Mouse (Mus musculus) limb, embryonic 14.5 days (tissue): Measurements from ENCODE around the gene Smc1b. TPM values are rescaled to one million over a fixed set of nuclear protein-coding genes. Genes with fewer than 3 reads are reported as not detected.

Experiments
- ATAC-seq: fragments of 200-750 bp; cut with Nextera tagmentation; 2 replicates; pipeline ENCODE4 v1.8.0; 2017; ENCODE audit warnings: low read depth, moderate number of reproducible peaks, moderate TSS enrichment; ENCODE audit not compliant: low FRiP score
- DNase-seq: peaks from one replicate; pipeline ENCODE4 v3.0.0-alpha.2; 2015; ENCODE audit warnings: low spot score
- H3K27ac ChIP-seq: fragments of 300-500 bp; sonication (generic); replicated peaks from 2 replicates; pipeline ENCODE4 v1.5.1; 2014; ENCODE audit warnings: low read depth, mild to moderate bottlenecking, low read length, moderate library complexity, mixed read lengths
- H3K27me3 ChIP-seq: fragments of 300-500 bp; sonication (generic); 2 replicates; pipeline ENCODE4 v1.6.1; 2014; ENCODE audit warnings: low read length, mixed read lengths; ENCODE audit not compliant: control insufficient read depth, insufficient read depth
- H3K36me3 ChIP-seq: fragments of 300-500 bp; sonication (generic); 2 replicates; pipeline ENCODE4 v1.6.1; 2014; ENCODE audit warnings: mild to moderate bottlenecking, low read length, moderate library complexity, mixed read lengths; ENCODE audit not compliant: control insufficient read depth, insufficient read depth
- H3K4me1 ChIP-seq: fragments of 300-500 bp; sonication (generic); 2 replicates; pipeline ENCODE4 v1.6.1; 2014; ENCODE audit warnings: antibody characterized with exemption, low read length, mixed read lengths; ENCODE audit not compliant: control insufficient read depth, insufficient read depth
- H3K4me2 ChIP-seq: fragments of 300-500 bp; sonication (generic); replicated peaks from 2 replicates; pipeline ENCODE4 v1.6.1; 2014; ENCODE audit warnings: low read depth, mild to moderate bottlenecking, low read length, moderate library complexity; ENCODE audit not compliant: severe bottlenecking
- H3K4me3 ChIP-seq: fragments of 300-500 bp; sonication (generic); replicated peaks from 2 replicates; pipeline ENCODE4 v1.5.1; 2014; ENCODE audit warnings: low read length
- H3K9ac ChIP-seq: fragments of 300-500 bp; sonication (generic); 2 replicates; pipeline ENCODE4 v1.6.1; 2014; ENCODE audit warnings: mild to moderate bottlenecking, low read depth, low read length, moderate library complexity; ENCODE audit not compliant: severe bottlenecking
- H3K9me3 ChIP-seq: fragments of 300-500 bp; sonication (generic); 2 replicates; pipeline ENCODE4 v1.6.1; 2016; ENCODE audit warnings: low read length; ENCODE audit not compliant: control insufficient read depth
- POLR2A ChIP-seq: fragments of 200-500 bp; IDR thresholded peaks from 2 replicates; pipeline ENCODE4 v1.8.0; 2012; ENCODE audit warnings: inconsistent platforms, mild to moderate bottlenecking, moderate library complexity, borderline replicate concordance; ENCODE audit not compliant: insufficient read depth, insufficient read length; ENCODE audit errors: extremely low read depth
- WGBS: fragments of 180-500 bp; shearing (Covaris S2); extraction: QIAGEN DNeasy Blood & Tissue Kit; methylation state at CpG from one replicate; pipeline ENCODE4 v1.1.7; 2014; 5-methylcytosine and 5-hydroxymethylcytosine counted together
- polyA plus RNA-seq, 2 experiments: library from polyadenylated mRNA; depleted of rRNA in 1 of 2; stranded (reverse) in 1 of 2; unstranded in 1 of 2; fragments of >200 nt; fragmentation: Nextera tagmentation in 1 of 2; extraction: Ambion mirVana in 1 of 2; gene quantifications; 2 replicates each; pipeline versions ENCODE4 v1.2.1 to v1.2.3; 2012 to 2014

Gene Smc1b
- polyA plus RNA-seq, 2 experiments = 0.52 to 0.72 TPM

DNA sequence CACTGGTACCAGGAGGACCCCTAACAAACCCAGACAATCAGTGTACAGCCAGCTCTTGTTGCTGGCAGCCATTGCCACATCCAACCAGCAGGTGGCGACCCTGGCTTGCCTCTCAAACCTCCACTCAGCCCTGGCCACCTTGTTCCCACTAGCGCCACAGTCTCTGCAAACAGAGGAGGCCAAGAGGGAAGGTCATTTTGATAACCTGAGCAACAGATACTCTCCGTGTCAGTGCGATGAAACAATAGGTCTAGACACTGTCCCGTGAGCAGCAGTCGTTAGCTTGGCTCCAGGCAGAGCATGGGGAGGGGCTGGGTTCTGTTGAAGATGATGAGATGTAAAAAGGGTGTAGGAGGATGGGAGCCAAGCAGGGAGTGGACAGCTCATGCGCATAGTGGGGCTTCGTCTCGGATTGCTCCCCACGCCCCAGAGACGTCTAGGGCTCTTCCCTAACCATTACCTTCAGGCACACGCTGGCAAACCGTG lies 19.7 kb upstream of the Smc1b start:
- Histone ChIP-seq H3K9ac (no peak overlapping the region), H3K4me3 (no peak overlapping the region), H3K9me3 (no peaks in the 10 kb centered on the region), H3K36me3 (no peaks in the 10 kb centered on the region), H3K4me1 (peaks cover 10% of the 10 kb centered on the region; the same call in 1 of the 2 replicates), H3K4me2 (no peak overlapping the region), H3K27me3 (no peaks in the 10 kb centered on the region), H3K27ac (no peak overlapping the region)
- 30% methylated on average over 13 of the region's 13 CpGs for WGBS
- peak; percentile 76 for ATAC-seq
- no peak for TF ChIP-seq POLR2A
- peak; percentile 74 for DNase-seq

DNA sequence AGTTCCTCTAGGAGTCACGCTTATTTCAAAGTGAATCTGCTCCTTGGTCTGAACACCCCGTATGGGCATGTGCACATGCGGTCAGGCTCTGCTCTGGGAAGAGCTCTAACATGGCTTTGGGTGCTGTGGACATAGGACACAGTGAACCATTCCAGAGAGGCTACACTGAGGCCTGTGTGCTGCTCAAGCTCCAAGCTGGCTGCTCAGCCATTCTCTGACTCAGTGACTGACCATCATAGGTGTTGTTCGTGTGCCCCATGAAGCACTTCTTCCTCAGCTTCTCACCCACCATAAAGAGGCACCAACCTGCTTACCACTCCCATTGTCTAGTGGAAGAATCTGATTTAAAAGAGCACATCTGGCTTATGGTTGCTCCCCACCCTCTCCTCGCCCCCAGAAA lies 12.5 kb upstream of the Smc1b start:
- Histone ChIP-seq H3K9ac (no peak overlapping the region), H3K27ac (no peak overlapping the region), H3K4me1 (no peaks in the 10 kb centered on the region), H3K36me3 (no peaks in the 10 kb centered on the region), H3K27me3 (no peaks in the 10 kb centered on the region), H3K9me3 (no peaks in the 10 kb centered on the region), H3K4me2 (no peak overlapping the region), H3K4me3 (no peak overlapping the region)
- 91% methylated on average over 5 of the region's 5 CpGs for WGBS
- no peak for TF ChIP-seq POLR2A
- ATAC-seq = no peak
- no peak for DNase-seq

DNA sequence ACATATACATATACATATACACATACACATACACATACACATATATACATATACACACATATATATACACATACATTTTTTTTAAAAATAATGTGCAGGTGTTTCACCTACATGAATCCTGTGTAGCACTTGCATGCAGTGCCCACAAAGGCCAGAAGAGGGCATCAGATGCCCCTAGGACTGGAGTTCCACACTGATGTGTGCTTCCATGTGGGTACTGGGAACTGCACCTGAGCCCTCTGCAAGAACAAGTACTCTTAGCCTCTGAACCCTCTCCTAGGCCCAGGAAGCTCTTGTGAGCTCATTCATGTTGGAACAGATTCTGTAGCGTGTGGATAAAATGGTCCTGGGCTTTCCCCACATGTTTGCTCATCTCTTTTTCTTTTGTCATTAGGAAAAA lies 12.0 kb upstream of the Smc1b start:
- Histone ChIP-seq H3K9me3 (no peaks in the 10 kb centered on the region), H3K9ac (no peak overlapping the region), H3K27me3 (no peaks in the 10 kb centered on the region), H3K4me3 (no peak overlapping the region), H3K27ac (no peak overlapping the region), H3K4me2 (no peak overlapping the region), H3K36me3 (no peaks in the 10 kb centered on the region), H3K4me1 (no peaks in the 10 kb centered on the region)
- DNase-seq = no peak
- WGBS = 95% methylated on average over 1 of the region's 1 CpGs
- no peak for ATAC-seq
- no peak for TF ChIP-seq POLR2A

DNA sequence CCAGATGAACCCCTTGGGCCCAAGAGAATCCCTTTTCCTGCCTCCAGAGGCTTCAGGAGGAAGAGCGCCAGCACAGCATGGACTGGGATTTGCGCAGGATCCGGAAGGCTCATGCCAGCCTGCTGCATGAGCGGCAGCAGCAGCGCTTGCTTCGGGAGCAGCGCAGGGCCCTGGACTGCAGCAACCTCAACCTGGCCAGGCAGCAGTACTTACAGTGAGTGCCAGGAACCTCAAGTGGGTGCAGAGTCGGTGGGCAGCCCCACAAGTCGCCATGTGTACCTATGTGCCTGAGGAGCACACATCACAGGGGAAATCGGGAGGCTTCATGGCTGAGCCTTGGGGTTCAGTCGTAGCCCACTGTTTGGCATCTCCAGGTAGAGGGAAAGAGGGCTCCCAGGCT lies 11.4 kb upstream of the Smc1b start:
- H3K4me2 ChIP-seq = no peak overlapping the region
- no peak overlapping the region for H3K9ac ChIP-seq
- H3K27me3 ChIP-seq = no peaks in the 10 kb centered on the region
- no peaks in the 10 kb centered on the region for H3K9me3 ChIP-seq
- no peak overlapping the region for H3K27ac ChIP-seq
- TF ChIP-seq POLR2A = no peak
- DNase-seq (no peak), ATAC-seq (no peak)
- no peak overlapping the region for H3K4me3 ChIP-seq
- 89% methylated on average over 11 of the region's 11 CpGs for WGBS
- H3K4me1 ChIP-seq = no peaks in the 10 kb centered on the region
- H3K36me3 ChIP-seq = no peaks in the 10 kb centered on the region

DNA sequence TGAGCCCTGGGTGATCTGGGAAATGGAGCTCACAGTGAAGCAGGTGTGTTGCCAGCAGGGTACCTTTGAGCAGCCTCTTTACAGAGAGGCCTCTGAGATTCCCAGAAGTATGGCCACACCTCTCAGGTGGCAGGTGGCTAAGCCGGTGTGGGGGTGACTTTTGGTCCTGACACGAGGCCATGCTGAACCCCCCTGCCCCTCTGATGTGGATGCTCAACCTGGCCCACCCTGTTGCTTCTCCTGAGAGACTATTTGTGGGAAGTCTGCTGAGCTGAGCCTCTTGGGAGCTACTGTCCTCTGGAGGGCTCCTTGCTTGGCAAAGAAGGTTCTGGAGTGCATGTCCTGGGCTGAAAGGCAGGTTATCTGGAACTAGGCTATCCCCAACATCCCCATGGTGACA lies 10.7 kb upstream of the Smc1b start:
- no peak for ATAC-seq
- DNase-seq = no peak
- Histone ChIP-seq H3K27me3 (no peaks in the 10 kb centered on the region), H3K36me3 (no peaks in the 10 kb centered on the region), H3K4me2 (no peak overlapping the region), H3K4me1 (no peaks in the 10 kb centered on the region), H3K9ac (no peak overlapping the region), H3K4me3 (no peak overlapping the region), H3K27ac (no peak overlapping the region), H3K9me3 (no peaks in the 10 kb centered on the region)
- no peak for TF ChIP-seq POLR2A
- WGBS = 64% methylated on average over 2 of the region's 2 CpGs

DNA sequence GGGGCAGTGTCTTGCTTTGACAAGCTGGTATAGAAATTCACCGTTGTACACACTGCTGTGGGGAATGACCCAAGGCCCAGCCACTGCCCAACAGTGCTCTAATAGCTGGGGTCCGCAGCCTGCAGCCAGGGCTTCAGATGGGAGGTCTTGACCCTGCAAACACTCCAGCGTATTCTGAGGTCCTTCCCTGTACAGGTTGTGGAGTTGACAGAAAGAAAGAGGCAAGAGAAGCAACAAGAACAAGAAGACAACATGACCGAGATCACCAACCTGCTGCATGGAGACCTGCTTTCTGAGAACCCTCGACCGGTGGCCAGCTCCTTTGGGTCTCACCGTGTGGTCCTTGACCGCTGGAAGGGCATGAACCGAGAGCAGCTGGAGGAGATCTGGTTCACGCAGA lies 9.5 kb upstream of the Smc1b start:
- H3K4me2 ChIP-seq = no peak overlapping the region
- no peak overlapping the region for H3K27ac ChIP-seq
- DNase-seq (no peak), ATAC-seq (no peak)
- no peaks in the 10 kb centered on the region for H3K4me1 ChIP-seq
- H3K9me3 ChIP-seq = no peaks in the 10 kb centered on the region
- 85% methylated on average over 10 of the region's 10 CpGs for WGBS
- H3K27me3 ChIP-seq = no peaks in the 10 kb centered on the region
- no peaks in the 10 kb centered on the region for H3K36me3 ChIP-seq
- no peak overlapping the region for H3K4me3 ChIP-seq
- no peak for TF ChIP-seq POLR2A
- no peak overlapping the region for H3K9ac ChIP-seq
